Mouse (Mus musculus) lung, adult 10 weeks (tissue): ENCODE measurements around the gene Nexmif. TPM values are rescaled to one million over a fixed set of nuclear protein-coding genes. Genes with fewer than 3 reads are reported as not detected.

Experiments
- polyA plus RNA-seq: library from polyadenylated mRNA; stranded (reverse); fragments of 350-450 nt; fragmentation: Illumina TruSeq; extraction: RNeasy Lipid Tissue Mini Kit (QIAGEN cat#74804); gene quantifications from one replicate; pipeline ENCODE4 v1.2.3, GENCODE M21; 2014; ENCODE audit warnings: low read depth, low replicate concordance; ENCODE audit not compliant: insufficient read depth

Gene Nexmif
- 0.50 TPM for polyA plus RNA-seq

GRCm38 (mm10) chrX:104200736-104201591 lies at the start of gene Nexmif:
Gene Nexmif, minus strand, starts transcription at chrX:104201185.

Other genes with a start within 250 kb of the Nexmif start
- 10.4 TPM for gene Rlim, start 219.9 kb downstream of the Nexmif start, polyA plus RNA-seq
- gene Abcb7, start 212.7 kb upstream of the Nexmif start, polyA plus RNA-seq = 5.3 TPM